Mouse (Mus musculus): ENCODE data around the gene Zfand4. TPM values are rescaled to one million over a fixed set of nuclear protein-coding genes. Genes with fewer than 3 reads are reported as not detected.
"Not testable (repeated sequence)": the region's sequence is repeated elsewhere in the genome, so short reads cannot be mapped to it uniquely, and the experiment has no call there.

Zfand4 gene
- 2.9 and 3.1 TPM in 2 replicates for polyA plus RNA-seq (2015; fragmentation: Nextera tagmentation; extraction: Ambion mirVana)

GRCm38 (mm10) chr6:116264018-116264651 is at the start of gene Zfand4:
Gene Zfand4 (plus strand): TSS chr6:116264222.
- Histone ChIP-seq H3K27me3 (replicated peaks; ENCODE audit: insufficient read depth, low read length) (no peaks in the 10 kb centered on the region), H3K9me3 (ENCODE audit: low read length) (no peaks in the 10 kb centered on the region), H3K27ac (ENCODE audit: low read length) (no peak within 1 kb of the TSS), H3K4me1 (ENCODE audit: insufficient read depth, low read depth, low read length) (no peaks in the 10 kb centered on the region; the same call in 1 of the 2 replicates), H3K36me3 (ENCODE audit: insufficient read depth, low read length) (peaks cover 6% of the 10 kb centered on the region; the same call in 1 of the 2 replicates), H3K4me3 (ENCODE audit: low read depth, low read length) (peak within 1 kb of the TSS; percentile 55), H3K4me2 (replicated peaks; ENCODE audit: low read depth, low read length) (peak within 1 kb of the TSS; percentile 84), H3K9ac (replicated peaks; ENCODE audit: low read depth) (peak within 1 kb of the TSS; percentile 32; the same call in 1 of the 2 replicates)
- ATAC-seq (peak; percentile 98), DNase-seq (ENCODE audit: low spot score) (peak; percentile 95)
- TF ChIP-seq EP300 (IDR thresholded peaks at IDR 0.05) = no peak
- under 1% methylated on average over 49 of the region's 67 CpGs for WGBS

DNA sequence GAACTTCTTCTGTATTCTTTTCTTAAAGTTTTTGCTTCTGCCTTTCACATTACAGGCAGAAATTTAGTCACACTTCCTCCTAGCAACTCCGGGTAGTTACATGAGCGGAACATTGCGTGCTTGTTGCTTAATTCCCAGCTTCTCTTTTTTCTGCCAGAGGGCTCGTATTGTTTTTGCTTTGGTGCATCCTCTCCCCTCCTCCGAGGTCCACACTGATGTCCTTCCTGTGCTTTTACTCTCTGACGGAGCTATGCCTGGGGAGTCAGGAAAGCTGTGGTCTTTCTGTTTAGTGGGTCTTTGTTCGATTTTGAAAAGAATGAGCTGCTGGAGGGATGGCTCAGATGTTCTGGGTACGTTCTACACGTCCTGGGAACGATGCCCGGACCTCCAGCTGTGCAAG is 36.3 kb upstream of the Zfand4 start:
- no peak overlapping the region for H3K9ac ChIP-seq (replicated peaks; ENCODE audit: low read depth)
- ATAC-seq (peak; percentile 81), DNase-seq (ENCODE audit: low spot score) (peak; percentile 86)
- 64% methylated on average over 11 of the region's 11 CpGs for WGBS
- H3K9me3 ChIP-seq (ENCODE audit: low read length) = no peaks in the 10 kb centered on the region
- peak; percentile 48; the same call in 1 of the 2 replicates for TF ChIP-seq EP300 (IDR thresholded peaks at IDR 0.05)
- no peak for TF ChIP-seq CTCF (IDR thresholded peaks at IDR 0.05)
- H3K27me3 ChIP-seq (replicated peaks; ENCODE audit: insufficient read depth, low read length) = no peaks in the 10 kb centered on the region
- peak overlapping the region; percentile 65; the same call in 1 of the 2 replicates for H3K27ac ChIP-seq (ENCODE audit: low read length)
- H3K36me3 ChIP-seq (ENCODE audit: insufficient read depth, low read length) = peaks cover 41% of the 10 kb centered on the region
- H3K4me2 ChIP-seq (replicated peaks; ENCODE audit: low read depth, low read length) = no peak overlapping the region
- no peak overlapping the region for H3K4me3 ChIP-seq (ENCODE audit: low read depth, low read length)
- H3K4me1 ChIP-seq (ENCODE audit: insufficient read depth, low read depth, low read length) = no peaks in the 10 kb centered on the region

DNA sequence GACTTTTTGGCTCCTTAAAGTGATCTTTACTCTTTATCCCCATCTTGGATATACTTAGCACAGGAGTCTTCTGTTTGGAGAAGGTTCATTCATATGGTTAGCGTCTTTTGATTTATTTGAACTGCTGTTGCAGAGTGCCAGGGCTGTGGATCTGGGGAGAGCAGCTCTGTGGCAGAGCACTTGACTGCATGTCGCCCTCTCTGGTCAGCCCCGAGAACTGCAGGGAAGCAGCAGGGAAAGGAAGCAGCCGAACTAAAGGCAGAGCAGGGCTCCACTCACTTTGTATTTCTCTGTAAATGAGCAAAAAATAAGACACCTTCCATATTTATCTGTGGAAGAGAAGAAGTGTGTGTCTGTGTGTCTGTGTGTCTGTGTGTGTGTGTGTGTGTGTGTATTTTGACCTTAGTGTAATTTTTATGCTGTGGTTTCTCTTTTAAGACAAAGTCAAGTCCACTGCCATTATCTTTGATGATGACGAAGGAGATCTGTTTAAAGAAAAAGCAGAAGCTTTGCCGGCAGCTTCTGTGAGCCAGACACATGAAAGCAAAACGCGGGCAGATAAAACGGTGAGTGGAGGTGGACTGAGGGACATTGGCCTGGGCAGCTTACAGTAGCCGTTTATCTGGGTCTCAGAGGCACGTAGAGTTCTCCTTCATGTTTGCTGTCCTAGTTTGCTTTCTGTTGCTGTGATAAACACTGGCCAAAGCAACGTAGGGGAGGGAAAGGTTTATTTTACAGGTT is 35.1 kb upstream of the Zfand4 start:
- H3K4me3 ChIP-seq (ENCODE audit: low read depth, low read length) = no peak overlapping the region
- no peaks in the 10 kb centered on the region for H3K27me3 ChIP-seq (replicated peaks; ENCODE audit: insufficient read depth, low read length)
- ATAC-seq (peak; percentile 64), DNase-seq (ENCODE audit: low spot score) (peak; percentile 79)
- peaks cover 35% of the 10 kb centered on the region for H3K36me3 ChIP-seq (ENCODE audit: insufficient read depth, low read length)
- no peak overlapping the region for H3K27ac ChIP-seq (ENCODE audit: low read length)
- WGBS = 59% methylated on average over 12 of the region's 12 CpGs
- no peak overlapping the region for H3K4me2 ChIP-seq (replicated peaks; ENCODE audit: low read depth, low read length)
- H3K9ac ChIP-seq (replicated peaks; ENCODE audit: low read depth) = no peak overlapping the region
- no peaks in the 10 kb centered on the region for H3K9me3 ChIP-seq (ENCODE audit: low read length)
- no peaks in the 10 kb centered on the region for H3K4me1 ChIP-seq (ENCODE audit: insufficient read depth, low read depth, low read length)
- no peak for TF ChIP-seq EP300 (IDR thresholded peaks at IDR 0.05)
- TF ChIP-seq CTCF (IDR thresholded peaks at IDR 0.05) = peak; percentile 91

DNA sequence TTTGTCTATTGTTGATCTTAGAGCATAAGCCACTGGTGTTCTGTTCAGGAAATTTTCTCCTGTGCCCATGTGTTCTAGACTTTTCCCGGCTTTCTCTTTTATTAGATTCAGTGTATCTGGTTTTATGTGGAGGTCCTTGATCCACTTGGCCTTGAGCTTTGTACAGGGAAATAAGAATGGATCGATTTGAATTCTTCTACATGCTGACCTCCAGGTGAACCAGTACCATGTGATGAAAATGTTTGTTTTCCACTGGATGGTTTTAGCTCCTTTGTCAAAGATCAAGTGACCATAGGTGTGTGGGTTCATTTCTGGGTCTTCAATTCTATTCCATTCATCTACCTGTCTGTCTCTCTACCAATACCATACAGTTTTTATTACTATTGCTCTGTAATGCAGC is 29.2 kb upstream of the Zfand4 start:
- 96% methylated on average over 2 of the region's 2 CpGs for WGBS

DNA sequence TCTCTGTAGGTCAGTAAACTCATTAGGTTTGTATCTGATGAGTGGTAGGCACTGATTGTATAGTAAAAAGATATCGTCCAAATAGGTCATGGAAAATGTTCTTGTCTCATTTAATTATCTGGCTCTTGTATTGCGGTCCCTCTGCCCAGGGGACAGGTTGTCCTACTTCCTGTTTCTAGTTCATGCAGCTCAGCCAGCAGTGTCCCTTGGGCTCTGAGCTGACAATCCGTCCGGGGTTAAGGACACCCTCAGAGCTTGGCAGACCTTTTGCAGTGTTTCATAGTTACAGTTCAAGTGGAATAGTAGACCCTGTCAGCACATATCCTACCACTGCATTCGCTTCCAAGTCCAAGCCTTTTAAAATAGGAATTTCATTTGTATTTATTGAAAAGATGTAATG is 28.7 kb upstream of the Zfand4 start:
- TF ChIP-seq CTCF (IDR thresholded peaks at IDR 0.05) (no peak), EP300 (IDR thresholded peaks at IDR 0.05) (no peak)
- ATAC-seq (no peak), DNase-seq (ENCODE audit: low spot score) (no peak)
- 92% methylated on average over 5 of the region's 5 CpGs for WGBS
- Histone ChIP-seq H3K4me3 (ENCODE audit: low read depth, low read length) (no peak overlapping the region), H3K27ac (ENCODE audit: low read length) (no peak overlapping the region), H3K4me2 (replicated peaks; ENCODE audit: low read depth, low read length) (no peak overlapping the region), H3K36me3 (ENCODE audit: insufficient read depth, low read length) (peaks cover 38% of the 10 kb centered on the region), H3K4me1 (ENCODE audit: insufficient read depth, low read depth, low read length) (no peaks in the 10 kb centered on the region), H3K9me3 (ENCODE audit: low read length) (no peaks in the 10 kb centered on the region), H3K9ac (replicated peaks; ENCODE audit: low read depth) (no peak overlapping the region), H3K27me3 (replicated peaks; ENCODE audit: insufficient read depth, low read length) (no peaks in the 10 kb centered on the region)

More for the DNA sequence above, 29.2 kb upstream of the Zfand4 start:
- H3K4me2 ChIP-seq (replicated peaks; ENCODE audit: low read depth, low read length); H3K4me1 ChIP-seq (ENCODE audit: insufficient read depth, low read depth, low read length); H3K9ac ChIP-seq (replicated peaks; ENCODE audit: low read depth); H3K27me3 ChIP-seq (replicated peaks; ENCODE audit: insufficient read depth, low read length); H3K4me3 ChIP-seq (ENCODE audit: low read depth, low read length); H3K9me3 ChIP-seq (ENCODE audit: low read length); ATAC-seq; DNase-seq (ENCODE audit: low spot score); H3K27ac ChIP-seq (ENCODE audit: low read length): not testable (repeated sequence)
- peaks cover 36% of the 10 kb centered on the region for H3K36me3 ChIP-seq (ENCODE audit: insufficient read depth, low read length)

DNA sequence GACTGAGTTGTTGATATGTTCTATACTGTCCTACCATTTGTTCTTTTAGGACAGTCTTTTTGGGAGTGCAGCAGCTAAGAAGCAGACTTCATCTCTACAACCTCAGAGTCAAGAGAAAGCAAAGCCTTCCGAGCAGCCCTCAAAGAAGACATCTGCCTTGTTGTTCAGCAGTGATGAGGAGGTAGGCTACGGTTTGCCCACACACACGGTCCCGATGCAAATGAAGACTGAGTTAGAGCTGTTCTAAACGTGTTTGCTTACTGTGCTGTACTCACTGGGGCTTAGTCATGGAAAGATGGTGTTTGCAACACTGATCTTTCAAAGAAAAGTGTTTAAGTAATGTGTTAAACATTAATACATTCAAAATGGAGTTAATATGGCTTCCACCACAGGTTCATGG is 25.9 kb upstream of the Zfand4 start:
- H3K4me2 ChIP-seq (replicated peaks; ENCODE audit: low read depth, low read length) = no peak overlapping the region
- 87% methylated on average over 5 of the region's 5 CpGs for WGBS
- TF ChIP-seq CTCF (IDR thresholded peaks at IDR 0.05) (no peak), EP300 (IDR thresholded peaks at IDR 0.05) (no peak)
- H3K4me1 ChIP-seq (ENCODE audit: insufficient read depth, low read depth, low read length) = no peaks in the 10 kb centered on the region
- H3K4me3 ChIP-seq (ENCODE audit: low read depth, low read length) = no peak overlapping the region
- ATAC-seq (no peak), DNase-seq (ENCODE audit: low spot score) (no peak)
- no peak overlapping the region for H3K9ac ChIP-seq (replicated peaks; ENCODE audit: low read depth)
- H3K27ac ChIP-seq (ENCODE audit: low read length) = no peak overlapping the region
- H3K27me3 ChIP-seq (replicated peaks; ENCODE audit: insufficient read depth, low read length) = no peaks in the 10 kb centered on the region
- no peaks in the 10 kb centered on the region for H3K9me3 ChIP-seq (ENCODE audit: low read length)
- H3K36me3 ChIP-seq (ENCODE audit: insufficient read depth, low read length) = peaks cover 30% of the 10 kb centered on the region

All from lung, postnatal 0 days (tissue).